Mouse (Mus musculus) left cerebral cortex, postnatal 10 days (tissue): Measurements from ENCODE around the gene Sec14l2. TPM values are rescaled to one million over a fixed set of nuclear protein-coding genes. Genes with fewer than 3 reads are reported as not detected.
A peak's percentile ranks its signal among the peaks of the same experiment; 100 is the strongest.
"Not testable (repeated sequence)": the region's sequence is repeated elsewhere in the genome, so short reads cannot be mapped to it uniquely, and the experiment has no call there.

Source experiments
- DNase-seq, 2 experiments: peaks; one replicate each; pipeline ENCODE4 v3.0.0; 2021 to 2022; ENCODE audit warnings: low spot score in 2 of 2, mixed read lengths in 1 of 2; ENCODE audit errors: extremely low spot score in 1 of 2
- intact Hi-C: fragments of 180-260 bp; cut with DNase I; formaldehyde crosslinking; loops from one replicate; pipeline ENCODE4 v1.15.1; 2025
- total RNA-seq, 2 experiments: library from RNA; stranded (reverse); gene quantifications; 2 replicates each; pipeline ENCODE4 v1.2.3; 2021

Sec14l2 gene
- total RNA-seq, 2 experiments from 2014 or later, result 14.0 to 14.4 TPM

DNA sequence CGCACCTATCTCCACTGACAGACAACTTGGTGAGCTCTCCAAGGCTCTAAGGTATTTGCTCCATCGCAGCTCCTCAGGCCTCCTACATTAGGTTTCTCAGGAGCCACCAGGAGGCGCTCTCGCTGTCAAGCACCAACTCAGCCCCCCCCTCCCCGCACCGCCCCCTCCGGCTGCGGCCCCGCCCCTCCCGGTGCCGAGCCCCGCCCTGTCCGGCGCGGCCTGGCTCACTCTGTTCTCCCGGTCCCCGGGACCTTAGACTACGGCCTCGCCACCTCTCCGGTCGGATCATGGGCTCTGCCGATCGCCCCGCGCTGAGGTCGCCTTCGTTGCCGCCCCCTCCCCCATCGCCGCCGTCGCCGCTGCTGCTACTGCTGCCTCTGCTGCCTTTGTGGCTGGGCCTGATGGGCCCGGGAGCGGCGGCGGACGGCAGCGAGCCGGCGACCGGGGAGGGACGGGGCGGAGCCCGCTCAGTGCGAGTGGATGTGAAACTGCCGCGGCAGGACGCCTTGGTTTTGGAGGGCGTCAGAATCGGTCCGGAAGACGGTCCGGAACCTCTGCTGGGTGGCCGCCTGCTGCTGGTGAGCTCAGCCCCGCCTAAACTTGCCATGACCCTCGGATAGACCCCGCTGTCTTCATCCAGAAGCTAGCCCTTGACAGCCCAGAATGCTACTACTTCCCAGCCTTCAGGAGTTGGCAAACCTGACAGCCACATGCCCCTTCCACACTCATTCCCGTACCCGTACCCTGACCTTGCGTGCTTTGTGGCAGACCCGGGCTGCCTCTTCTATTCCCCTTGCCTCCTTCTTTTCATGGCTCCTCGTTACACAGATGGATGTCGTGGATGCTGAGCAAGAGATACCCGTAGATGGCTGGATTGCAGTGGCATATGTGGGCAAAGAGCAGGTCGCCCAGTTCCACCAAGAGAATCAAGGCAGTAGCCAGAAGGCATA lies 12.0 kb upstream of the Sec14l2 start, which contains the start of gene Rnf215:
TSS of gene Rnf215 (plus strand) at position 217 of the 950 bp plus-strand sequence.
- peak; percentile 83 to 93 for DNase-seq
- intact Hi-C loops, result loop anchor here (2.0 to 5.0 kb wide), 2 partner anchors 26 to 82 kb away; partner anchors contain the start of genes Castor1, Ccdc157 and Sf3a1

DNA sequence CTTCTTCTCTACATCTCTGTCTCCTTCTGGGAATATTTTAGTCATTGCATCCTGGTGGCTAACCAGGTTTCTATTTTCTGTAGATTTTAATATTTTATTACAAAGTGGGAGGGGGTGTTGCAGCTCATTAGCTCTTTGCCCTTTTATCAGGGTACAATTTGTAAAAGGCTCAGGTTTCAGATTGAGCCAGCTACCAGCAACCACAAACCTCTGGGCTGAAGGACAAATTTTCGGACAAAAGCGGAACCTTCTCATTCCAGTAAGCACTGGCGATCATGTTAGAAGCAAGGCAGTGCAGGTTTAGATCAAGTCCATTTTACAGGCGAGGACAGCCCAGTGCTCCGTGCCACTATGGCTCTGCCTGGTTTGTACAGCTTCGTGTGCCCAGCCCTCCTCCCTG lies 11.2 kb upstream of the Sec14l2 start:
- intact Hi-C loops, result loop anchor here (2.0 kb wide), 1 partner anchor 26 kb away; the partner anchor contains the start of genes Ccdc157 and Sf3a1
- DNase-seq, result no peak

DNA sequence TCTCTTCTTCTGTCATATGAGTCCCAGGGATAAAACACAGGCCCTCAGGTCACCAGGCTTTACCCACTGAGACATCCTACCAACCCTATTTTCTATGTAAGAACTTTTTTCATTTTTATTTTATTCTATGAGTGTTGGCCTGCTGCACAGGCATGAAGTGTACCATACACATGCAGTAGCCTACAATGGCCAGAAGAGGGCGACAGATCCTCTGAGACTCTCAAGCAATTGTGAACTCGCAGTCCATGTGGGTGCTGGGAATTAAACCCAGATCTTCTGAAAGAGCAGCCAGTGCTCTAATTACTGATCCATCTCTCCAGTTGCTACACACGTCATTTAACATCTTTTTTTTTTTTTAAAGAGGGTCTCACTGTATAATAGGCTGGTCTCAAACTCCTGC lies 10.2 kb upstream of the Sec14l2 start:
- DNase-seq, result no peak
- intact Hi-C loops, result no loop called here

DNA sequence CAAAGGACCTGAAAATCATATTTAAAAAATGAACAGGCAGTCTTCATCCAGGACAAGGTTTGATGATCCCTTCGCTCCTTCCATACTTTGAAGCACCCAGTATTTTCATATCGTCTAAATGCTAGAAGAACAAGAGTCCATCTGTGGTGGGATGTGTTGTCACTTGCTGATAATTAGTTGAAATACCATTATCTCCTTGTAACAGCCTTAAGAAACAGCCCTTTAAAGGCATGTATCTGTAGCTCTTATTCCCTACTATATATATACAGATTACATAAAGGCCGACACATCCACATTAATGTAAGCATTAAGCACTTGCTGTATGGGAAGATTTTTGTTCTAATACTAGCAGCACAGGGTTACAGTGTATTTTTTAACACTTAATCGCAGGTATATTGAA lies 5.2 kb upstream of the Sec14l2 start:
- intact Hi-C loops, DNase-seq: not testable (repeated sequence)

DNA sequence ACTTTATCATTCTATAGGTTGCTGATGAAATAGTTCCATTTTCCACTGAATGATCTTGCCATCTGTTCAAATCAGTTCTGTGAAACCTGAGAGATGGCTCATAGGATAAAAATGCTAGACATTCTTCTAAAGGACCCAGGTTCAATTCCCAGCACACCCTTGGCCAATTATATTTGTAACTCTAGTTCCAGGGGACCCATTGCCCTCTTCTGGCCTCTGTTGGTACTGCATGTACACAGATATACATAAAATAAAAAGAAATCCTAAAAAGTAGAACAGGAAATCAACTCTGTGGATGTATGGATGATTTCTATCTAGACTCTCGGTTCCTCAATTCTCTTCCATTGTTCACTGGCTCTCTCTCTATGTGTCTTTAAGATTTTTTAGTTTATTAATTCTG lies 3.8 kb upstream of the Sec14l2 start:
- intact Hi-C loops, result no loop called here
- DNase-seq, result no peak

DNA sequence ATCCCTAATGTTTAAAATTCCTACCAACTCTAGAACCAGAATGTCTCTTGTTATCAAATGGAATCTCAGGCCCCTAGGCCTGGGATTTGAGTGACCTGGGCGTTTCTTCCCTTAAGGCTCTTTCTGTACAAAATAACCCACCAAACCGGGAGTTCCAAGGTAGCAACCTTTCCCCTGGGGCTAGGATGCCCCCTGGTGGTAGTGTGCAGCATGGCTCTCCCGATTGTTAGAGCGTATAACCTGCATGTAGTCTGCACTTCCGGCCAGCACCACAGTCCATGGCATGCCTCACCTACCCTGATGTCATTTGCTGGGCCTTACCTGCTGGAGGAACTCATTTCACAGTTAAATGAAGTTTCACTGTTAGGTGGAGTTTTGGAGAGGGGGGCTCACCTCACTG lies 707 bp upstream of the Sec14l2 start:
- intact Hi-C loops, result no loop called here
- DNase-seq, result no peak

DNA sequence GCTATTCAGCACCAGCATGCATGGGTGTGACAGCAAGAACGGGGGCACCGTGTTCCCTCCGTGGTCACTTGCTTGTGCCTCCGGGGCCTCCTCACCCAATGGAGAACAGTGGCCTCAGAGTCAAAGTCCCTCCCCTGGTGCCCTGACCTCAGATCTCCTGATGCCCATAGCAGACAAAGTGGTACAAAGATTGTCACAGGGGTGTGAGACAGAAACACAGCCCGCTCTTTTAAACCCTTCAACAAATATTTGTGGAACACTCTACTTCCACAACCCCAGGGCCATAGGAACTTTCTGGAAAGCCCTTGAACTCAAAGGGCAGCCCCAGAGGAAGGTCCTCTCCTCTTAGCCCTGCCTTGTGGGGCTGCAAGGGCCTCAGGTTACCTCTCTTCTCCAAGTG lies 989 bp downstream of the Sec14l2 start:
- intact Hi-C loops, result no loop called here
- no peak for DNase-seq

DNA sequence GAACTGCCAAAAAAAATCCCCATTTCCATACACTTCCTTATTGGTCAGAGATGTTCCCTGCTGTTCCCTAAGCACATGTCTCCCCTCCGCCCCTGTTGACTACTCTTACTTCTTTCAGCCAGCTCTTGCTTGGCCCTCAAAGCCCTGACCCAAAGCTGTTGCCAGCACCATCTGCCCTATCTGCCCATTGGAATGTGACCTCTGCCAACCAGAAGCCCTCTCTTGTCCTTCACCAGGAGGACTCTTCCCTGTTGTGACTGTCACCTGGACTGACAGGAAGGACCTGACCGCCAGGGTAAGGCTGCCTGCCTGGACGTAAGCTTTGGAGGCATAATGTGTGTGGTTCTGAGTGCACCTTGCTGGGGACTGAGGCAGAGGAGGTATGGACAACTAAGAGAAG lies 1.5 kb downstream of the Sec14l2 start:
- intact Hi-C loops, result no loop called here
- DNase-seq, result no peak

DNA sequence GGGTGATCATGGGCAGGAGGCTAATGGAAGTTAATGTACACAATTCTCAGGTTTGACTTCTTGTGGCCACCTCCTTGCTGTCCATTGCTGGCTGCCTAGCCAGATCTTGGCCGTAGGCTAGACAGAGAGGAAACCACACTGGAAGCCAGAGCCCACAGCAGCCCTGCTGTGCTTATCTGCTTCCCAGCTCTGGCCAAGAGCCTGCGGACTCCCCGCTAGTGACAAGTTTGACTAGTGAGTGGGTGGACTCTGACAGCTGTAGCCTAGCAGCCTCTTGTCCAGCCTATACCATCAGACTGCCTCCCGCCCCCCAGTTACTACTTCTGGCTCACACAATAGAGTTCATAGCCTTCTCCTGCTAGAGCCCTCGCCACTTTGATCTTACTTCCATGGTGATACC lies 3.6 kb downstream of the Sec14l2 start:
- intact Hi-C loops, result no loop called here
- no peak for DNase-seq

DNA sequence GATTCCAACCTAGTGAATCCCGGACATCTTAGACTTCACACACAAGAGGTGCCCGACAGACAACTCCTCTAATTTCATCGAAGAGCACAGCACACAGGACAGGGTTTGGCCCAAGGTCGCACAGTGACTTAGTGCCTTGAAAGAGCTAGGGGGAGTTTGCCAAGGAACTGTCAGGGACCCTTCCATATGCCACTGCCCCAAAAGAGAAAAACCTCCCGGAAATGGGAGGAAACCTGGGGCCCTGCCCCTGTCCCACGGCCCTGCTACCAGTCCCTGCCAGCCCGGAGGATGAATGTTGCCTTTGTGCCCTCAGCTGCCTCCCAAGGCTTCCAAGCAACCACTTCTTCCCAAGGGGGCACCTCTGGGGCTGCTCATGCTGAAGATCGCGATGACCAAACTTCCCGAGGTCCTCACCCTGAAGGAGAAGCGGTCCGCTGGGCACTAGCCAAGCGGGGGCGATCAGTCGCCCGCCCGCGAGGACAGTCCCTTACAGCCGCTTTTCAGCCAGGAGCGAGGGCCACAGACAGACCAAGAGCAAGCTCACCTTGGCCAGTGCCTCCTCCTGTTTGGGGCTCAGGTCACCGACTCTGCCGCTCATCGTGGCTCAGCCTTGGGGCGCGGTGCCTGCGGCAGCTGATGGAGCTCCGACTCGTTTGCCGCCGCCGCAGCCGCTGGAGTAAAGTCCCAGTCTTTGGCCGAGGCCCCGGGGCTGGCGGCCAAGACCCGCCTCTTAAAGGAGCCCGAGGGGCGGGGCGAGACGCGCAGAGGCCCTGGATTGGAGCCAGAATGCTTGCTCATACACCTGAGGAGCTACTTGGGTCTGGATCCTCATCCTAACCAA lies 4.9 kb downstream of the Sec14l2 start:
- intact Hi-C loops, result no loop called here
- DNase-seq, result peak in 1 of 2 experiments; percentile 82

DNA sequence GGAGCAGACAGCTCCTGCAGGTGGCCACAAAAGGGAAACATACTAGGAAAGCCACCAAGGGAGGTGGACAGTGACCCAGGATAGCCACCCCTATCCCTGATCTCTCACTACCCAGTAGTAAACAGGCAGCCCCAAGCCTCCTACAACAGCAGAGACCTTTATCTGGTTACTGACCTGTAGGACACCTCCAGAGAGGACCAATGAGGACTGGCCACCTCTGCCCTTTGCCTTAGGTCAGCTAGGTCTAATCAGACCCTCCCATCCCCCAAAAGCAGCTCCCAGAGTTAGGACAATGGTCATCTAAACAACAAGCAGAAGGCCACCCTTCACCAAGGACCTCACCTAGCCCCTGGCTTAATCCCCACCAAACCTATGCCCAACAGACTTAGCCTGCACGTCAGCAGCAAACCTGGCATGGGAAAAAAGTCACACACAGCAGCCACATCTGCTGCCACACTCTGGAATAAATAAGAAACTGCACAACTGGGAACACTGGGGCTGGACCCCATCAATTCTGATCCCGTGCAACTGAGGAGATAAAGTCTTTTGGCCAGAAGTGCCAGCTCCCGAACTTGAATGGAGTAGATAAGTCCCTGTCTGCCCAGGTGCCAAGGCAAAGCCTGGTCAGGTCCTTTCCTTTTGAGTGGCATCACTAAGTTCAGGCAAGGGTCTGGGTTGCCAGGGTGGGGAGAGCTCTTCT lies 5.7 kb downstream of the Sec14l2 start:
- DNase-seq, result no peak
- intact Hi-C loops, result no loop called here

DNA sequence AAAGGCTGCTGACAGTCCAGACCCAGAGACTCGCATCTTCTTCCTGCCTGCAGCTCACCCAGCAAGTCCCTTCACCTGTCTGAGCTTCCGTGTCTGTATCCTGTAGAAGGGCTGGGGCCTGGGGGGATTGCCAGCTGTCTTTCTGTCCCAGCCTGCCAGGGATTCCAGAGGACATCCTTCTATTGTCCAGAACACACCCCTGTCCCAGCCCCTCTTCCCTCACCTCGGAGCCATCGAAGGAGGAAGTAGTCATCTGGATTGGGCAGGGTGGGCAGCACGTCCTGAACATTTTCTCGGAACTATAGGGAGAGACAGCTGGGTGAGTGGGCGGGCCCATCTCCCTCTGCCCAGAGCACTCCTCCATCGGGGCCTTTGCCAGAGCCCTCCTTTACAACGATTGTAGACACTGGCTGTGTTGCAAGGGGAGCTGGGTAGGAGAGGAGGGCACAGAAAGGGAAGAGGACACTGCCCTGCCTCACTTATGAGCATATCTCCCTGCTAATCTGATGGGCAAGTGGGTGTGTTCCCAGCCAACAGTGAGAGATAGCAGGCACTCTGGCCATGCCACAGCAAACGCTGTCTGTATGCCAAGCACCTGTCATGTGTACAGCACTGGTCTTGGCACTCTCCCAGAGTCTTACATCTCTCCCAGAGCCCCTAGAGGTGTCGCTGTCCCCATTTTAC lies 6.6 kb downstream of the Sec14l2 start:
- DNase-seq, result peak in 1 of 2 experiments; percentile 60
- intact Hi-C loops, result no loop called here

DNA sequence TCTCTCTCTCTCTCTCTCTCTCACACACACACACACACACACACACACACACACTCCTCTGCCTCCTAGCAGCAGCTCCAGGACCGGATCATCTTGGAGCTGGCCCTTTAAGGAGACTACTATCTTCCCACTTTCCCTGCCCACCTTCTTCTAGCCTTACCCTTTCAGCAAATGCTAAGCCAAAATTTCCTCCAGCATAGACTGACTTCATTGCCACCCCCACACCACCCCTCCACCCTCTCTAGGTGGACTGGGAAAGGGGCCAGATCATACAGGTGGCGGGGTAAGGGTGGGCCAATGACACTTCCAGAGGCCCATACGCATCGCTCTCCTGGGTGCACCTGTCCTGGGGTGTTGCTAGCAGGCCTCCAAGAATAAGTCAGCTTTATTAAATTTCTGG lies 7.8 kb downstream of the Sec14l2 start:
- no peak for DNase-seq
- intact Hi-C loops, result no loop called here

DNA sequence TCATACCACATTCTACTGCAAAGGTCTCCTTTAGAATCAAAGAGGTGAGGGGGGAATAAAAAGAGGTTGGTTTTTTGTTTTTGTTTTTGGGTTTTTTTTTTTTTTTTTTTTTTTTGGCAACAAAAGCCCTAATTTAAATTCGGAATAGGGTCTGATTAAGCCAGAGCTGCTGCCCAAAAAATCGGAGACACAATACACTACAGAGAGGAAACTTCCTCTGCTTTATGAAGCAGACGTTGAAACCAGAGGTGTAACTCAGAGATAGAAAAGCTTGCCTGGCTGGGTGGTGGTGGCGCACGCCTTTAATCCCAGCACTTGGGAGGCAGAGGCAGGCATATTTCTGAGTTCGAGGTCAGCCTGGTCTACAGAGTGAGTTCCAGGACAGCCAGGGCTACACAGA lies 8.7 kb downstream of the Sec14l2 start:
- intact Hi-C loops, DNase-seq: not testable (repeated sequence)

DNA sequence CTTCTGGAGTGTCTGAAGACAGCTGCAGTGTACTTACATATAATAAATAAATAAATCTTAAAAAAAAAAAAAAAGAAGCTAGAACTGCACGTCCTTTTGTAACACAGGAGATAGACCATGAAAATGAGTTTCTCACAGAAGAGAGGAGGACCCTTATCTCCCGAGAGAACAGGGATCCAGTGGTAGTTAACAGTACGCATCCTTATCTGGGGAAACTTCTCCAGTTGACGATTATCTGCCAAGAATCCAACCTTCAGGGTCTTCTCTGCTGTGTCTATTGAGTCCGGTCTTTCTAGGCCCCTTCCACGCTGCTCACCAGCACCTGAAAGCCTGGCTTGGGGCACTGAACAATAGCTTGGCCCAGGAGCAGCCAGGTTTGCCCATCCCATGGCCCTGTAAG lies 9.2 kb downstream of the Sec14l2 start:
- no peak for DNase-seq
- intact Hi-C loops, result no loop called here

DNA sequence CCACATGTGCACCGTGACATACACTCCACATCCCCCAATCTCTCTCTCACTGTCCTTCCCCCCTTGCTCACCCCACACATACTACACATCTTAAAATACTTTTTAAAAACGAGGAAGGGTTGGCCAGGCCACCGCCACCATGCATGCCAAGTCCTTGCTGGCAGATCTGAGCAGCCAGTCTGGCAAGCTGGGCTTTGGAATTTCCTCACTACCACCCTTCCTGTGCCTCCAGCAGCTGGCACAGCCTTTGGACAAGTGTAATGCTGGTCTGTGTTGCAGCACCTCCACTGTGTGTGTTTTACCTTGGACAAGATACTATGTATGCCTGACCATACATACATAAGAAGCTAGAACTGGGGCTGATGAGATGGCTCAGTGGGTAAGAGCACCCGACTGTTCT lies 9.7 kb downstream of the Sec14l2 start:
- intact Hi-C loops, result no loop called here

DNA sequence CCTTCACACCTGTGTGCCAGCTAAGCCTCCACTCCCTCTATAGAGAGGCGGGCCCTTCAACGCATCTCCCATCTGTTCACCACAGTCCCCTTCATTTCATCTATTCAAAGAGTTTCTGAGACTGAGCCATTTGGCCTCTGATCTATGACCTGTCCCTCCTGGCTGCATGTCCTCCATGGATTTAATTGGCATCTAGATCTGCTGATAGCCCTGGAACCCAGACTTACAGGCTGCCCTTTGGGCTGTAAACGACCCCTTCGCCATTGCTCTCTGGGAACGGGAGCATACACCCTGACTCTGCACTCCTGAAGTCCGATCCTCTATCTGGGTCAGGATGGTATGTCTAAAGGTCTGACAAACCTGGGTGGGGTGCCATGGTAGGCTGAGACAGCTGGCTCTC lies 10.4 kb downstream of the Sec14l2 start:
- DNase-seq, result no peak
- intact Hi-C loops, result no loop called here

More for the DNA sequence above, 9.7 kb downstream of the Sec14l2 start:
- no peak for DNase-seq

DNA sequence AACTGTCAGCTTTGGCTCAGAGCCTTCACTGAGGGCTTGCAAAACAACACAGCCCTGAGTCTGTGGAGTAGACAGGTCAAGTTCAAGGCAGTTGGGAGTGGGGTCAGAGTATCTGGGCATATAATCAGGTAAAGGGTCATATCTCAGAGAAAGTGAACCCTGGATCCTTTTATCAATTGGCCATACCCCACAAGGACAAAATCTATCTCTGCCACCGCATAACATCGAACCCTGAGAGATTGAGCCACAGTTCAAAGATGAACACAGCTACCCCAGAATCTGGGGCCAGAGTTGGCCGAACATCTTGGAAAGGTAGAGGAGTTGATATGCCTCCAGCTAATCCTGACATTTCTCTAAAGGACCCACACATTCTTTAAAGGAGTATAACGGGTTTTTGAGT lies 11.2 kb downstream of the Sec14l2 start:
- intact Hi-C loops, result no loop called here
- DNase-seq, result no peak
